Mouse (Mus musculus) hindbrain, embryonic 16.5 days (tissue): ENCODE measurements at regions not wholly inside any gene's neighbourhood (a gene's known extent, or its start where the extent isn't known, plus 50 kb on each side); places are given as distances from the start of the nearest gene placed in this dataset.

Experiments used
- ATAC-seq: fragments of 200-750 bp; cut with Nextera tagmentation; 2 replicates; pipeline ENCODE4 v1.8.0; 2017; ENCODE audit warnings: moderate TSS enrichment, moderate library complexity
- H3K27ac ChIP-seq: fragments of 300-500 bp; sonication (generic); 2 replicates; pipeline ENCODE4 v1.5.1; 2014; ENCODE audit warnings: low read depth, mild to moderate bottlenecking, control low read depth, low read length, moderate library complexity
- H3K27me3 ChIP-seq: fragments of 300-500 bp; sonication (generic); replicated peaks from 2 replicates; pipeline ENCODE4 v1.6.1; 2014; ENCODE audit warnings: low read length; ENCODE audit not compliant: control insufficient read depth, insufficient read depth
- H3K36me3 ChIP-seq: fragments of 300-500 bp; sonication (generic); 2 replicates; pipeline ENCODE4 v1.6.1; 2014; ENCODE audit warnings: mild to moderate bottlenecking, low read length, moderate library complexity, mixed read lengths; ENCODE audit not compliant: control insufficient read depth, insufficient read depth
- H3K4me1 ChIP-seq: fragments of 300-500 bp; sonication (generic); 2 replicates; pipeline ENCODE4 v1.6.1; 2014; ENCODE audit warnings: low read depth, low read length; ENCODE audit not compliant: control insufficient read depth, insufficient read depth
- H3K4me2 ChIP-seq: fragments of 300-500 bp; sonication (generic); 2 replicates; pipeline ENCODE4 v1.6.1; 2014; ENCODE audit warnings: mild to moderate bottlenecking, low read length, control low read depth, moderate library complexity
- H3K4me3 ChIP-seq: fragments of 300-500 bp; sonication (generic); 2 replicates; pipeline ENCODE4 v1.5.1; 2014; ENCODE audit warnings: mild to moderate bottlenecking, low read length, control low read depth, moderate library complexity
- H3K9ac ChIP-seq: fragments of 300-500 bp; sonication (generic); 2 replicates; pipeline ENCODE4 v1.6.1; 2014; ENCODE audit warnings: low read depth, mild to moderate bottlenecking, control low read depth, low read length, moderate library complexity
- H3K9me3 ChIP-seq: fragments of 300-500 bp; sonication (generic); 2 replicates; pipeline ENCODE4 v1.6.1; 2014; ENCODE audit warnings: mild to moderate bottlenecking, low read length, moderate library complexity; ENCODE audit not compliant: control insufficient read depth
- WGBS: fragments of 180-500 bp; shearing (Covaris S2); extraction: QIAGEN DNeasy Blood & Tissue Kit; methylation state at CpG from one replicate; pipeline ENCODE4 v1.1.7; 2014; 5-methylcytosine and 5-hydroxymethylcytosine counted together

DNA sequence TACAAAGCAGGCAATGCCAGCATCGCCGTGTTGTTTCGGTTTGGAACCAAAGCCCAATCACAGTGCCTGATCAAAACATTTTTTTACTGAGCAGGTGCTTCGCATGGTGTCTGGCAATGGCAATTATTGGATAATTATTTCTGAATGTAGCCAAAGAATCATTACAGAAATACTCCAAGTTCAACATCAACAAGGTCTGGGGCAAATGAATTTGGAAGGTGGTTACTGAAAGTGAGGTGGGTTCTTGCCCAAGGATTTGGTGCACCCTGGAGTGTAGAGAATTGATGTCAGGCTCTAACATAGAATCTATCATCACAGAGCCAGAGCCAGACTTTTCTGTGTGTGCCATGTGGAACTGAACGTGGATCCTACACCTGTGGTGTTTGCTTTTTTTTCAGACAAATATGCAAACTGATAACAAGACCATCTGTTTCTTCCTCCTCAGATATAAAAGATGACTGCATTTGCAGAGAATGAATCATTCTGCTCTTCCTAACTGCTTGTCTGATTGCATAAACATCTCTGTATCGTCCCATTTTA lies 2240.9 kb upstream of the Gm7489 start:
- WGBS, result 81% methylated on average over 6 of the region's 6 CpGs
- Histone ChIP-seq H3K4me3 (no peak overlapping the region), H3K27me3 (no peaks in the 10 kb centered on the region), H3K4me2 (no peak overlapping the region), H3K36me3 (no peaks in the 10 kb centered on the region), H3K9me3 (no peaks in the 10 kb centered on the region), H3K4me1 (no peaks in the 10 kb centered on the region), H3K27ac (no peak overlapping the region), H3K9ac (no peak overlapping the region)
- ATAC-seq, result no peak

DNA sequence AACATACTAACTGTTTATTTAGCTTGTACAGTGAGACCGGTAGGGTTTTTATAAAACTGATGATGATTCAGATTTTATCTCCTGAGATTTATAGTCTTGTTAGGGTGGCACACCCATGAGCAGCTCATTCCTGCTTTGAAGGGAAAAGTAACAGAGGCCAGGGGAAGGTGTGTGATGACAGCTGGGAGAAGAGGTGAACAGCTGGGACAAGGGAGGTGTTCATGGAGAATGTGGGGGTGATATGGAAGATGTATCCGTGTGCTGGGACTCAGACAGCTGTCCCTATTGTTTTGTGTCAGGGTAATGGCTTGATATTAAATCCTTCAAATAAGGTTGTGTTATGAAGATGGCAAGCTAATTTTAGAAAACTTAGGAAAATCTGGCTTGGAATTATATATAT lies 2238.4 kb upstream of the Gm7489 start:
- Histone ChIP-seq H3K4me3 (no peak overlapping the region), H3K36me3 (no peaks in the 10 kb centered on the region), H3K9me3 (no peaks in the 10 kb centered on the region), H3K4me2 (no peak overlapping the region), H3K9ac (no peak overlapping the region), H3K27me3 (no peaks in the 10 kb centered on the region), H3K27ac (no peak overlapping the region), H3K4me1 (no peaks in the 10 kb centered on the region)
- ATAC-seq, result no peak
- 77% methylated on average over 2 of the region's 2 CpGs for WGBS

DNA sequence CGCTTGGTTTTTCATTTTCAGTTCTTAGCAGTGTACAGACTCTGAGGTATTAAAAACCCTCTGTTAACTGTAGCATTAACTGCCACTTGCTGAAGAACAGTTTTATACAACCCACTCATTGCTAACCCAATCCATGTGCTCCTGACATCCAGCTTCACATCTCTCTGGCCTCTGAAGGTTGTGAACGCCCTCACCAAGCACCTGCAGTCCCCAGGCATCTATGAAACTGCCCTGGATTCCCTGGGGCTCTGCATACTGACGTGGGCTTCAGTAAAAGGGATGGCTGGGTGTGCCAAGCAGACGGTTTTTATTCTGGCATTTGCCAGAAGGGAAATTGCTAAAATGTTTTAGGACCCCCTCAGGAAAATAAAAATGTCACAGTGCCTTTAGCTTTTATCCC lies 2232.2 kb upstream of the Gm7489 start:
- no peak overlapping the region for H3K9ac ChIP-seq
- H3K4me1 ChIP-seq, result no peaks in the 10 kb centered on the region
- no peak overlapping the region for H3K4me2 ChIP-seq
- ATAC-seq, result no peak
- H3K27me3 ChIP-seq, result no peaks in the 10 kb centered on the region
- 59% methylated on average over 4 of the region's 4 CpGs for WGBS
- no peak overlapping the region for H3K4me3 ChIP-seq
- H3K9me3 ChIP-seq, result no peaks in the 10 kb centered on the region; the same call in 1 of the 2 replicates
- no peak overlapping the region for H3K27ac ChIP-seq
- H3K36me3 ChIP-seq, result no peaks in the 10 kb centered on the region

DNA sequence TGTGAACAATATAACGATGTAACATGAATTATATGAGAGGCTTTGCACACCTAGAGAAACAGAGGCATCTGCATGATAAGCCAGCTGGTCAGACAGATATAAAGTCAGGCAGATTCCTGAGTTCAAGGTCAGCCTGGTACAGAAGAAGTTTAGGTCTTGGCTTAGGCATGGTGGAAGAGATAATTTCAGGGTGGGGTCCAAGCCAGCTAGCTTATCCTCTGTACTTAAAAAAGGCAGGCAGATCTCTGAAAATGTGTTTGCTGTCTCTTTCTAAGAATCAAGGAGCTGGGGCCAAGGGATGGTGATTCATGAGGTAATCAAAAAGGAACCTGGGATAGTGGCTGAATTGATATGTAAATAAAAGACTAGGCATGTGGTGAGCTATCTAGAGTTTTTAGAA lies 2227.1 kb upstream of the Gm7489 start:
- Histone ChIP-seq H3K9me3 (peaks cover 4% of the 10 kb centered on the region), H3K36me3 (no peaks in the 10 kb centered on the region), H3K4me1 (no peaks in the 10 kb centered on the region), H3K9ac (no peak overlapping the region), H3K27me3 (no peaks in the 10 kb centered on the region), H3K4me2 (no peak overlapping the region), H3K4me3 (no peak overlapping the region), H3K27ac (no peak overlapping the region)
- no peak for ATAC-seq
- WGBS, result 95% methylated on average over 1 of the region's 1 CpGs

DNA sequence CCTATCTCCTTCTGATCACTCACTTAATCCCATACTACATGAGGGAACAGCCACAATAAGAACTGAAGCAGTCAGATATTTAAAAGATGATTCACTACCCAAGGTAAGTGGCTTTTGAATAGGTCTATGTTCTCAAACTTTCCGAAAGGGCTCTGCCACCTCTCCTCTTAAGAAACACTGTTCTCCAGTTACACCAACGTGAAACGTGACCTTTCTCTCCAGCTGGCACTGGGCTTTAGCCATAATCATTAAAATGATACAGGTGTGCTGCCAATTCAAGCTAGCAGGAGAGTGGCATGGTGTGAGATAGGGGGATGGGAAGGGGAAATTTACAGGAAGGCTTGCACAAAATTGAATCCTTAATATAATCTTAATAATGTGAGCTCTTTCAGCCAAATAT lies 2216.4 kb upstream of the Gm7489 start:
- Histone ChIP-seq H3K27ac (no peak overlapping the region), H3K9ac (no peak overlapping the region), H3K4me2 (no peak overlapping the region), H3K9me3 (no peaks in the 10 kb centered on the region; the same call in 1 of the 2 replicates), H3K4me3 (no peak overlapping the region), H3K27me3 (no peaks in the 10 kb centered on the region), H3K4me1 (no peaks in the 10 kb centered on the region), H3K36me3 (no peaks in the 10 kb centered on the region)
- ATAC-seq, result no peak
- WGBS, result 79% methylated on average over 3 of the region's 3 CpGs

DNA sequence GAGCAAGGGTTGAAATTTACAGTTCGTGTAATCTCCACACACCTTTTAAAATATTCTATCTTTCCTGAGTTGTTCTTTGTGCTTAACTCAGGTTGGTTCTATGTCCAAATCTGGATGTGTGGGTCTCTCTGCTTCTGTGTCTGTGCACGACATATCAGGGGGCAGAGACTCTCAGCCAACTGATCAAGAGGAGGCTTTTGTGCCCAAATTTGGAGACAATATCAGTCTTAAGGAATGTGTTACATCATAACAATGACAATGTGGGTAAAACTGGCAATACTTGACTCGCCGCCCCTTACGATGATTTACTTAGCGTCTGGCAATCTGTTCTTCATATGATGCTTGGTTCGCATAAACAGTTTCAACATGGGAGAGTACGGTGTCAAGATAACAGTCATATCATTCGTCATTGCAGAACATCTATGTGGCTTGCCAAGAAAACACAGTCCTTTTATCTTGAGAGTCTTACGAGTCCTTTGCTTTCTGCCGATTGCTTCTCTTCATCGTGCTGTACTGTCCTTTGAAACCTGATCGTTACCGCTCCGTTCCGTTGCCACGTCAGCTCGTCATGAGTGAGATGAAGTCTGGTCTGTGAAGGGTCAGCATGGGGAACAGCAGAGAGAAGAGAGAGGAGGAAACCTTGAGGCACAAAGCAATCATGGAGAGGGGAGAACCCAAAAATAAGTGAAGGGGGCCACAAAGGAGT lies 2212.9 kb upstream of the Gm7489 start:
- no peak for ATAC-seq
- Histone ChIP-seq H3K9me3 (no peaks in the 10 kb centered on the region; the same call in 1 of the 2 replicates), H3K9ac (no peak overlapping the region), H3K27ac (no peak overlapping the region), H3K27me3 (no peaks in the 10 kb centered on the region), H3K4me3 (no peak overlapping the region), H3K4me2 (no peak overlapping the region), H3K36me3 (no peaks in the 10 kb centered on the region), H3K4me1 (no peaks in the 10 kb centered on the region)
- WGBS, result 91% methylated on average over 18 of the region's 18 CpGs

DNA sequence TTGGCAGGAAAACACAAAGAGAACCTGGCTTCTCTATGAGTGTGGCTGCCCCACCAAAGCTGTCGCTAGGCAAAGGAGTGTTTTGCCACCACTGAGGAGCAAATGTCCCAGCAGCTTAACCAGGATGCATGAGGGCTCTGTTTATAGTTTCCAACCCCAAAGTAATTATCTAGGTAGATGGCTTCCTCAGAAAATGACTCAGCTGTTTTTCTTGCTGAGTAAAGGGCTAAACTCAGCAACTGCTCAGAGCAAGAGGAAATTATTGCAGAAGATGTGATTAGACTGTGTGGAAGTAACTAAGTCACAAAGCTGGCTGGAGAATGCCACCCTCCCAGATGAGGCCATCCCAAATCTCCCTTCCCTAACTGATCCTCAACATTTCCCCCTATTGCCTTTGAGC lies 2211.2 kb upstream of the Gm7489 start:
- no peak overlapping the region for H3K9ac ChIP-seq
- no peak overlapping the region for H3K27ac ChIP-seq
- ATAC-seq, result no peak
- H3K4me2 ChIP-seq, result no peak overlapping the region
- no peaks in the 10 kb centered on the region for H3K27me3 ChIP-seq
- H3K4me1 ChIP-seq, result no peaks in the 10 kb centered on the region
- no peaks in the 10 kb centered on the region for H3K36me3 ChIP-seq
- H3K4me3 ChIP-seq, result no peak overlapping the region
- 48% methylated on average over 1 of the region's 1 CpGs for WGBS
- H3K9me3 ChIP-seq, result no peaks in the 10 kb centered on the region; the same call in 1 of the 2 replicates

DNA sequence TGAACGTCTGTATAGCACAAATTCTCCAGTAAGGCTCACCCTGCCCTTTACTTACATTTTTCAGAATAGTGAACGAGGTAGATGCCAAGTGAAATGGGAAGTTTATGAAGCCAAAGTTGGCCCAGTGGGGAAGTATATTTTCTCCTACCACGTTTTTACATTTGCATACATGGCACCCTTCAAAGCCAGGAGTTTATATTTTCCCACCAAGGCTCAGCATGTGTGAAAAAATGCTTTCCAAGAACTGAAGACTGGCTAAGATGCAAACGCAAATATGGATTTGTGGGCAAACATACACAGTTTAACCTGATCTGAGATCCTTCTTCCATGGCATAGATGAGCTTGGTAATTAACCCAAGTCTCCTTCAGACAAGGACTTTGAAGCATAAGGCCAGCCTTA lies 2209.4 kb upstream of the Gm7489 start:
- Histone ChIP-seq H3K9ac (no peak overlapping the region), H3K4me1 (no peaks in the 10 kb centered on the region), H3K4me2 (no peak overlapping the region), H3K27me3 (no peaks in the 10 kb centered on the region), H3K4me3 (no peak overlapping the region), H3K27ac (no peak overlapping the region), H3K9me3 (no peaks in the 10 kb centered on the region; the same call in 1 of the 2 replicates), H3K36me3 (no peaks in the 10 kb centered on the region)
- ATAC-seq, result no peak
- 75% methylated on average over 4 of the region's 4 CpGs for WGBS

DNA sequence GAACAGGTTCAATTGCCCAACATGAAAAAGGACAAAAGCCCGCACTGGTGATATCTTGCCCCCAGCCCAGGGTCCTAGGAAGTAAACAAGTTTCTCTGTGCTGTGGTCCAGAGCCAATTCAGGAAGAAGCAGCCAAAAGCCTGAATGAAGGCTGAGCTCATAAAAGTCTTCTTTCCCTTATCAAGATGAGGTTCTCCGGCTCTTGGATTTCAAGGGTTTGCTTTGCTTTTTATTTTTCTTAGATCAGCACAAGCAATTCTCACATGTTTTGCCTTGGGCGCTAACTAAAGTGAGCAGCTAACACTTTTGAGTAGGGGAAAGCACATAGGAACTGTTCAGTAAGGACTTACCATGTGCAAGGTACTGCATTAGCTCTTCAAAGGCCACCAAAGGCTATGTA lies 2208.0 kb upstream of the Gm7489 start:
- no peak overlapping the region for H3K4me3 ChIP-seq
- no peak overlapping the region for H3K4me2 ChIP-seq
- no peak overlapping the region for H3K9ac ChIP-seq
- H3K4me1 ChIP-seq, result no peaks in the 10 kb centered on the region
- H3K27me3 ChIP-seq, result no peaks in the 10 kb centered on the region
- 87% methylated on average over 3 of the region's 3 CpGs for WGBS
- no peak for ATAC-seq
- no peak overlapping the region for H3K27ac ChIP-seq
- H3K9me3 ChIP-seq, result no peaks in the 10 kb centered on the region; the same call in 1 of the 2 replicates
- no peaks in the 10 kb centered on the region for H3K36me3 ChIP-seq
